ENCODE assay signal across 9 mouse cellular contexts in the genomic region with DNA sequence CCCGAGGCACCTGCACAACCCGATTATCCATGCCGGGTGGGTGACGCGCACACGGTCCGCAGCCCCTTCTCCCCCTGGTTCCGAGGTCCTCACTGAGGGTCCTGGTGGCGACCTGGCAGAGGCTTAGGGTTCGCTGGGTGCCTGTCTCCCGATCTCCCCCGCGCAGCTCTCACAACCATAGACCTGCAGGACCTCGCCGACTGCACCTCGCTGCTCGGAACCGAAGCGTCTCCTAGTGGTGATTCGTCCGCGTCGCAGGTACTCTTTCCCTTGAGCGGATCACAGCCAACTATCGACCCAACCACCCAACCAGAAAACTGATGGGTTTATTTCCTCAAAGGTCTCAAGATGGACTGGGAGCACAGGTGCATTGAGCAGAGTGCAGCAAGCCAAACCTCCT. TPM values are rescaled to one million over a fixed set of nuclear protein-coding genes. Genes with fewer than 3 reads are reported as not detected.
A peak's percentile ranks its signal among the peaks of the same experiment; 100 is the strongest.
DNase-seq lines count a peak whose midpoint lies in the region; ATAC-seq and TF ChIP-seq lines count a peak whose summit lies in the region.
"Had no signal": no experiment of that assay in that cellular context is flagged by ENCODE, and none has a peak within 500 bp of the region (broad histone marks: within the 10 kb centered on the region; RNA-seq: fewer than 3 reads in every experiment).

No protein-coding gene starts in this region.

- H3K4me2 ChIP-seq in lung, postnatal 0 days (replicated peaks; ENCODE audit: low read depth, low read length): peak overlapping the region; percentile 75

- TF ChIP-seq POLR2A in olfactory bulb, adult 2 months (IDR thresholded peaks at IDR 0.05; ENCODE audit: insufficient read depth, low read depth, low read length): no peak

- H3K36me3 ChIP-seq in lung, postnatal 0 days (ENCODE audit: insufficient read depth, low read length): no peaks in the 10 kb centered on the region

- H3K9me3 ChIP-seq in lung, postnatal 0 days (ENCODE audit: low read length): no peaks in the 10 kb centered on the region

- peak overlapping the region; percentile 28; the same call in 1 of the 2 replicates for H3K27ac ChIP-seq in layer of hippocampus, adult 2 months
- no peak overlapping the region for H3K27ac ChIP-seq in lung, postnatal 0 days (ENCODE audit: low read length)
- H3K27ac ChIP-seq in olfactory bulb, adult 2 months (ENCODE audit: insufficient read depth, low read depth, low read length): no peak overlapping the region

- peak overlapping the region; percentile 57 for H3K4me3 ChIP-seq in layer of hippocampus, adult 2 months
- peak overlapping the region; percentile 36 for H3K4me3 ChIP-seq in lung, postnatal 0 days (ENCODE audit: low read depth, low read length)
- peak overlapping the region; percentile 37 for H3K4me3 ChIP-seq in olfactory bulb, adult 2 months (ENCODE audit: insufficient read depth, low read depth, low read length)
- H3K4me3 ChIP-seq: erythroblast, embryonic 14.5 days had no signal

- H3K27me3 ChIP-seq in lung, postnatal 0 days (replicated peaks; ENCODE audit: insufficient read depth, low read length): peaks cover 66% of the 10 kb centered on the region

- peak; percentile 89 for ATAC-seq in activated CD4-positive, CD25-positive, alpha-beta regulatory T cell, adult 4 months
- peak; percentile 69 for ATAC-seq in lung, postnatal 0 days

- peak; percentile 77 for DNase-seq in CD4-positive helper T cell, adult 2 months (ENCODE audit: low read depth, low spot score)
- peak; percentile 77 for DNase-seq in embryo, embryonic 10.5 days (ENCODE audit: low spot score)
- peak; percentile 59 for DNase-seq in heart, postnatal 4 days
- peak; percentile 36 to 72 for DNase-seq in layer of hippocampus, adult 2 months (ENCODE audit: low spot score in 2 of 2)
- DNase-seq in lung, postnatal 0 days (ENCODE audit: low spot score): peak; percentile 74
- peak; percentile 64 to 69 for DNase-seq in thymus, postnatal 36 days

- TF ChIP-seq CTCF in layer of hippocampus, adult 2 months (conservative IDR thresholded peaks at IDR 0.05): peak; percentile 83
- TF ChIP-seq CTCF in lung, postnatal 0 days (IDR thresholded peaks at IDR 0.05): peak; percentile 83
- TF ChIP-seq CTCF in olfactory bulb, adult 2 months (IDR thresholded peaks at IDR 0.05; ENCODE audit: insufficient read depth, low read depth, low read length): peak; percentile 45; the same call in 1 of the 2 replicates

- H3K9ac ChIP-seq in lung, postnatal 0 days (replicated peaks; ENCODE audit: low read depth): no peak overlapping the region

- H3K4me1 ChIP-seq in lung, postnatal 0 days (ENCODE audit: insufficient read depth, low read depth, low read length): peaks cover 20% of the 10 kb centered on the region
- H3K4me1 ChIP-seq in olfactory bulb, adult 2 months (ENCODE audit: control insufficient read depth, insufficient read depth, low read length): peaks cover 18% of the 10 kb centered on the region

- whole genome bisulfite sequencing in lung, postnatal 0 days: under 1% methylated on average over 25 of the region's 25 CpGs
- 1% methylated on average over 25 of the region's 25 CpGs for WGBS in olfactory bulb, adult 2 months

- TF ChIP-seq EP300 in lung, postnatal 0 days (IDR thresholded peaks at IDR 0.05): no peak

RNA-seq across cellular contexts. Expression of gene Mcidas, which starts 0.5 kb away (rescaled TPM):
- under 1 TPM in 1 of 2 experiments, not detected in 1; 0.13 TPM for polyA plus RNA-seq in activated CD4-positive, CD25-positive, alpha-beta regulatory T cell, adult 4 months (2017; shearing (Covaris generic))
- not detected for total RNA-seq in heart, postnatal 4 days (2021)
- under 1 TPM; 0.25 to 0.74 TPM for total RNA-seq in layer of hippocampus, adult 2 months (2021)
- 1.1 and 1.5 TPM in 2 replicates for polyA plus RNA-seq in lung, postnatal 0 days (2015; fragmentation: Nextera tagmentation; extraction: Ambion mirVana)
- polyA plus RNA-seq in olfactory bulb, adult 2 months (2012; ENCODE audit: insufficient read depth, insufficient read length, low replicate concordance, missing spikeins): not detected in 2 replicates
- polyA plus RNA-seq: erythroblast, embryonic 14.5 days had no signal

RNA-seq across cellular contexts. Expression of gene Ccno, which starts 6.6 kb away (rescaled TPM):
- not detected for polyA plus RNA-seq in activated CD4-positive, CD25-positive, alpha-beta regulatory T cell, adult 4 months (2017; shearing (Covaris generic))
- total RNA-seq in heart, postnatal 4 days (2021): under 1 TPM in 1 of 2 experiments, not detected in 1; 0.16 TPM
- 1 to 10 TPM; 6.3 to 7.4 TPM for total RNA-seq in layer of hippocampus, adult 2 months (2021)
- polyA plus RNA-seq in lung, postnatal 0 days (2015; fragmentation: Nextera tagmentation; extraction: Ambion mirVana): 6.0 and 6.2 TPM in 2 replicates
- polyA plus RNA-seq in olfactory bulb, adult 2 months (2012; ENCODE audit: insufficient read depth, insufficient read length, low replicate concordance, missing spikeins): not detected in 2 replicates
- polyA plus RNA-seq: erythroblast, embryonic 14.5 days had no signal

RNA-seq across cellular contexts. Expression of gene Cdc20b, which starts 40.7 kb away (rescaled TPM):
- polyA plus RNA-seq in activated CD4-positive, CD25-positive, alpha-beta regulatory T cell, adult 4 months (2017; shearing (Covaris generic)): under 1 TPM in 1 of 2 experiments, not detected in 1; 0.25 TPM
- total RNA-seq in heart, postnatal 4 days (2021): not detected
- total RNA-seq in layer of hippocampus, adult 2 months (2021): under 1 TPM in 1 of 2 experiments, not detected in 1; 0.37 TPM
- polyA plus RNA-seq in lung, postnatal 0 days (2015; fragmentation: Nextera tagmentation; extraction: Ambion mirVana): 0.47 and 0.73 TPM in 2 replicates
- not detected in 2 replicates for polyA plus RNA-seq in olfactory bulb, adult 2 months (2012; ENCODE audit: insufficient read depth, insufficient read length, low replicate concordance, missing spikeins)
- polyA plus RNA-seq: erythroblast, embryonic 14.5 days had no signal

RNA-seq across cellular contexts. Expression of gene Gpx8, which starts 52.0 kb away (rescaled TPM):
- not detected for polyA plus RNA-seq in activated CD4-positive, CD25-positive, alpha-beta regulatory T cell, adult 4 months (2017; shearing (Covaris generic))
- 10 to 100 TPM; 59.5 to 61.2 TPM for total RNA-seq in heart, postnatal 4 days (2021)
- 1 to 10 TPM; 7.4 to 9.2 TPM for total RNA-seq in layer of hippocampus, adult 2 months (2021)
- polyA plus RNA-seq in lung, postnatal 0 days (2015; fragmentation: Nextera tagmentation; extraction: Ambion mirVana): 132 and 135 TPM in 2 replicates
- polyA plus RNA-seq in olfactory bulb, adult 2 months (2012; ENCODE audit: insufficient read depth, insufficient read length, low replicate concordance, missing spikeins): not detected in 2 replicates
- polyA plus RNA-seq: erythroblast, embryonic 14.5 days had no signal
